Mouse (Mus musculus) lung, embryonic 16.5 days (tissue): ENCODE results near the gene Lrriq3. TPM values are rescaled to one million over a fixed set of nuclear protein-coding genes. Genes with fewer than 3 reads are reported as not detected.

Source experiments
- ATAC-seq: fragments of 200-750 bp; cut with Nextera tagmentation; 2 replicates; pipeline ENCODE4 v1.8.0; 2017; ENCODE audit warnings: low read depth, mild to moderate bottlenecking, moderate library complexity
- H3K27ac ChIP-seq: fragments of 300-500 bp; sonication (generic); 2 replicates; pipeline ENCODE4 v1.5.1; 2014; ENCODE audit warnings: mild to moderate bottlenecking, control low read depth, low read length
- H3K27me3 ChIP-seq: fragments of 300-500 bp; sonication (generic); 2 replicates; pipeline ENCODE4 v1.6.1; 2014; ENCODE audit warnings: low read depth, low read length, mixed read lengths; ENCODE audit not compliant: control insufficient read depth, insufficient read depth
- H3K36me3 ChIP-seq: fragments of 300-500 bp; sonication (generic); 2 replicates; pipeline ENCODE4 v1.6.1; 2014; ENCODE audit warnings: low read length; ENCODE audit not compliant: control insufficient read depth, insufficient read depth
- H3K4me1 ChIP-seq: fragments of 300-500 bp; sonication (generic); replicated peaks from 2 replicates; pipeline ENCODE4 v1.6.1; 2014; ENCODE audit warnings: low read length, mixed read lengths; ENCODE audit not compliant: control insufficient read depth, insufficient read depth
- H3K4me2 ChIP-seq: fragments of 300-500 bp; sonication (generic); 2 replicates; pipeline ENCODE4 v1.6.1; 2014; ENCODE audit warnings: low read depth, low read length, control low read depth
- H3K4me3 ChIP-seq: fragments of 300-500 bp; sonication (generic); 2 replicates; pipeline ENCODE4 v1.5.1; 2014; ENCODE audit warnings: mild to moderate bottlenecking, low read length, control low read depth
- H3K9ac ChIP-seq: fragments of 300-500 bp; sonication (generic); 2 replicates; pipeline ENCODE4 v1.6.1; 2014; ENCODE audit warnings: low read length, control low read depth
- H3K9me3 ChIP-seq: fragments of 300-500 bp; sonication (generic); 2 replicates; pipeline ENCODE4 v1.6.1; 2016; ENCODE audit warnings: low read length; ENCODE audit not compliant: control insufficient read depth
- WGBS: fragments of 180-500 bp; shearing (Covaris S2); extraction: QIAGEN DNeasy Blood & Tissue Kit; methylation state at CpG from one replicate; pipeline ENCODE4 v1.1.7; 2014; 5-methylcytosine and 5-hydroxymethylcytosine counted together
- polyA plus RNA-seq: library from polyadenylated mRNA; unstranded; fragments of >200 nt; fragmentation: Nextera tagmentation; extraction: Ambion mirVana; gene quantifications from 2 replicates; pipeline ENCODE4 v1.2.1, GENCODE M21; 2015

The Lrriq3 gene
- polyA plus RNA-seq, 1 experiment from 2014 or later = 1.1 TPM

- Histone ChIP-seq H3K4me2 (no peak overlapping the region), H3K27ac (no peak overlapping the region), H3K36me3 (no peaks in the 10 kb centered on the region), H3K27me3 (no peaks in the 10 kb centered on the region), H3K4me3 (no peak overlapping the region), H3K9ac (no peak overlapping the region), H3K4me1 (no peaks in the 10 kb centered on the region), H3K9me3 (no peaks in the 10 kb centered on the region)
- ATAC-seq = no peak
- WGBS = 5% methylated on average over 1 of the region's 1 CpGs
These were observed 141.7 kb downstream of the Lrriq3 start for GRCm38 (mm10) chr3:155234919-155235318.

- H3K27me3 ChIP-seq = no peaks in the 10 kb centered on the region
- no peaks in the 10 kb centered on the region for H3K4me1 ChIP-seq
- no peak overlapping the region for H3K27ac ChIP-seq
- H3K4me2 ChIP-seq = no peak overlapping the region
- no peaks in the 10 kb centered on the region for H3K9me3 ChIP-seq
- H3K4me3 ChIP-seq = no peak overlapping the region
- ATAC-seq = no peak
- no peak overlapping the region for H3K9ac ChIP-seq
- no peaks in the 10 kb centered on the region for H3K36me3 ChIP-seq
These were observed 142.3 kb downstream of the Lrriq3 start for GRCm38 (mm10) chr3:155235502-155235901.

Other genes with a start within 250 kb of the Lrriq3 start
- gene Tnni3k, start 38.0 kb upstream of the Lrriq3 start, polyA plus RNA-seq = 0.77 and 1.1 TPM in 2 replicates
- gene Fpgt, start within 50 bp of the Lrriq3 start, polyA plus RNA-seq = 15.6 and 17.4 TPM in 2 replicates